Mouse (Mus musculus): ENCODE measurements around the gene Gm27179.
"Not testable (repeated sequence)": the region's sequence is repeated elsewhere in the genome, so short reads cannot be mapped to it uniquely, and the experiment has no call there.

DNA sequence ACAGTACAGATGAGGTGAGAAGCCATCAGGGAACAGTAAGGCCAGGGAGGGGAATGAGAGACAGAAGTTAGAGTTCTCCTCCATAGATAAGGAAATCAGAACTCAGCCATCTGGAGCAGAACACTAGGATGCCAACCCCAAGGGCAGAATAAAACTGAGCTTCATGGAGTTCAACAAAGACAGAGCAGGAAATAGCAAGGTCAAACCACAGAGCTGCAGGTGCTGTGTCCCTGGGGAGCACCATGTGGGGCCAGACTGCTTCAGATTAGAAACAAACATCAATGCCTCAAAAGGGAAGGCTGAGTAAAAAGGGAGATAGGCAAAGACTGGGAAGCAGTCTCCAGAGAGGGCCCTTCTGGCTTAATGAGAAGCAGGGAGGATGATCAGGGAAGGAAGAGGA, 16.1 kb downstream of the Gm27179 start:
- not testable (repeated sequence) for TF ChIP-seq POLR2A, CTCF (IDR thresholded peaks at IDR 0.05; ENCODE audit: extremely low read depth, insufficient read depth, low read length)
